Mouse (Mus musculus) frontal cortex, postnatal 14 days (tissue): ENCODE results near the gene Rfng.
"Not testable (repeated sequence)": the region's sequence is repeated elsewhere in the genome, so short reads cannot be mapped to it uniquely, and the experiment has no call there.

Experiments used
- DNase-seq, 2 experiments: peaks; one replicate each; pipeline ENCODE4 v3.0.0; 2022; ENCODE audit warnings: low spot score in 2 of 2

Rfng gene

DNA sequence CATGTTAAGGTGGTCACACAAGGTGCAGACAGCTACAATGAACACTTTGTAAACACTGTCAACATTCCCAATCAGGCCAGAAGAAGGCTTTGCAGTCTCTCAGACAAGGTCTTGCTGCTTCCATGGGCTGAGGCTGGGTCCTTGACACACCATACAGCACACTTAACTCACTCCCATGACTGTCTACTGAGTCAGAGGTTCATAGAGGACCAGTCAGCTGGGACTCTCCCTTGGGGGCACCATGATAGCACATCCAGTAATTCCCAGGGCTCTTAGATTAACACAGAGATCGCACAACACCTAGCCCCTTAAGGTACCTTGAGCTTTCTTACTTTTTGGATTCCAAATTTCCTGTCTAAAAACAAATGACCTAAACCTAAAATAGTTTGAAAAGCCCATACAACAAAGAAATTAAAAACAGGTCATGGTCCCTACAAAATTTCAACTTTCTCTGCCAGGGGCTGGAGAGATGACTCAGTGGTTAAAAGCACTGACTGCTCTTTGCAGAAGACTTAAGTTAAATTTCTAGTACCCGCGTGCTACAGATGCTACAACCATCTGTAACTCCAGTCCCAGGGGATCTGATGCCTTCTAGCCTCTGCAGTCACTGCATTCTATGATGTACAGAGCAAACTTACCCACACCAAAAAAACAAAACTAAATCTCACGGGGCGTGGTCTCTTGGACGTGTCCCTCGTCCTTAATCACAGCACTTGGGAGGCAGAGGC, 10.4 kb downstream of the Rfng start:
- no peak for DNase-seq

- no peak for DNase-seq
Measured at GRCm38 (mm10) chr11:120772749-120773148, 11.3 kb downstream of the Rfng start.

GRCm38 (mm10) chr11:120768206-120768605, 15.8 kb downstream of the Rfng start:
- no peak for DNase-seq

GRCm38 (mm10) chr11:120767023-120767422, 17.0 kb downstream of the Rfng start:
- not testable (repeated sequence) for DNase-seq

GRCm38 (mm10) chr11:120763121-120763999, 20.6 kb downstream of the Rfng start:
- not testable (repeated sequence) for DNase-seq

DNA sequence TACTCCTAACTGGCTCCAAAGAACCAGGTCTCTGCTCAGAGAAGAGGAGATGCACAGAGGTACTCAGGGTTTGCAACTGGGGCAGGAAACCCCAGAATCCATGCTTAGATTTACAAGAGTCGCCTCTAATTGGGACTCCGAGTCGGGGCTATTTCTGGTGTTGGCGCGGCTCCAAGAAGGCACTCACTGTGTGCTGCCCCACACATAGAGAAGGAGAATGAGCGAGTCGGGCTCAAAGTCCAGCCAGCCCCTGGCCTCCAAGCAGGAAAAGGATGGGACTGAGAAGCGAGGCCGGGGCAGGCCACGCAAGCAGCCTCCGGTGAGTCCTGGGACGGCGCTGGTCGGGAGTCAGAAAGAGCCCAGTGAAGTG, 21.4 kb downstream of the Rfng start, which contains the start of gene Hmga1b:
Hmga1b (plus strand) TSS at position 123 of the 370 bp plus-strand sequence.
- not testable (repeated sequence) for DNase-seq

DNA sequence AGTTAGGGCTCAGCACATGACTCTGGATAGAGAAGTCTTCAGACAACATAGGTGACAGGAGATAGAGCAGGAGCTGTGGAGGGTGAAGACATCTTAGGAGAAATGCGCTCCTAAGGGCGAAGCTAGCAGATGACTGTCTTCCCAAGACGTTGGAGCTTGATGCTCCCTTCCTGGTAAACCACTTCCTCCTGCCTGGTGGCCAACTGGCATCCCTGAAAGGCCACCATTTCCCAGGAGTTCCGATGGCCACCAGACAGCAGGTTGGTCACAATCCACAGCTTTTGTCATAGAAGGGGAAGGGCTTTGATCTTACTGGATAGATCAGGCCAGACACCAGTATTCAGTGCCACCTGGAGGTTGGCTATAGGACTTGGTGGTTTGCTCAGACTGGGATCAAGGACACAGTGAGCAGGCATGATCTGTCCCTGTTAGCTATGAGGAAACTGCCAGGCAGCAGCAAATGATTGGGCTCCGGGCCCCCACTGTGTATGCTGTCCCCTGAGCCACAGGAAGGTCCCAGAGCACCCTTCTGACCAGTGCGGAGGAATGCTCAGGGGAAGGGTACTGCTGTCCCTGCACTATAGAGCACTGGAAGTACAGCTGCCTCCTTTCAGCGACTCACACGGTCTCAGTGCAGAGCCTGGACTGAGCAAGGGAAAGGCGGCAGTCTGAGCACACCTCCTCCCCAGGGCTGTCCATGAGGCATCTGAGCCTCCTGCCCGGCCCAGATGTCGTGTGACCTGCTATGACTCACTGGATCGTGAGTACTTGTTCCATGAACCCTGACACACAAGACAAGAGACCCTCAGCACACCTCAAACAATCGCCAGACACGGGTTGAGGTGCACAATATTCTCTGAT, 22.0 kb downstream of the Rfng start:
- no peak for DNase-seq

- no peak for DNase-seq
Measured at GRCm38 (mm10) chr11:120760236-120760635, 23.8 kb downstream of the Rfng start.

DNA sequence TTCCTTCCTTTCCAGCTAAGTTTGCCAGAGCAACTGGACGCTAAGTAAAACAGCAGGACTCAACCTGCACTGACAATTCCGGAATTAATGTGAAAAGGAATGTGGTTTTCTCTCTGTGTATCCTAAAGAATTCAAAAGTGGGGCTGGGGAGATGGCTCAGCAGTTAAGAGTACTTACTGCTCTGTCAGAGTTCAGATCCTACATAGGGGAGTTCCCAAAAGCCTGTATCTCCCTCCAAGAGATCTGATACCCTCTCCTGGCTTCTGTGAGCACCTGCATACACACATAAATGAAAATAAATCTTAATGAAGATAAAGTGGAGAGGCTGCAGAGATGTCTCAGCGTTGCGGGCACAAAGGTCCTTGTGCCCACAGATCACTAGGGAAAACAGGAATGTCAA, 32.4 kb downstream of the Rfng start:
- no peak for DNase-seq

GRCm38 (mm10) chr11:120749430-120749829, 34.6 kb downstream of the Rfng start:
- DNase-seq, result no peak

DNA sequence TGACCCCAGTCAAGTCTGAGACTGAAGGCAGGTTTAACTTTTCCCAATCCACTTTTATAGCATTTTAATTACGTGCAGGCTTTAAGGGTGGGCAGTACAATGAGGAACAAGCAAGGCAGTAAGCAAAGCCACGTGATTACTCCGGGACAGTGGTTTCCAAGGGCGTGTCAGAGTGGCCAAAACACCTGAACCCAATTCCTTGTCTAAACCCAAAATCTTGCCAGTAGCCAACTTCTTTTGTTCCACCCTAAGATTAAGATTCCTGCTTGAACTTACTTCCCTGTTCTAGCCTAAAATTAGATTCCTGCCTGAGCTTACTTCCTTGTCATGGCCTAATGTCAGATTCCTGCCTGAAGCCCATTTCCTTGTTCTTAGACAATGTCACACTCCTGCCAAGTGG, 36.0 kb downstream of the Rfng start:
- DNase-seq, result no peak

DNA sequence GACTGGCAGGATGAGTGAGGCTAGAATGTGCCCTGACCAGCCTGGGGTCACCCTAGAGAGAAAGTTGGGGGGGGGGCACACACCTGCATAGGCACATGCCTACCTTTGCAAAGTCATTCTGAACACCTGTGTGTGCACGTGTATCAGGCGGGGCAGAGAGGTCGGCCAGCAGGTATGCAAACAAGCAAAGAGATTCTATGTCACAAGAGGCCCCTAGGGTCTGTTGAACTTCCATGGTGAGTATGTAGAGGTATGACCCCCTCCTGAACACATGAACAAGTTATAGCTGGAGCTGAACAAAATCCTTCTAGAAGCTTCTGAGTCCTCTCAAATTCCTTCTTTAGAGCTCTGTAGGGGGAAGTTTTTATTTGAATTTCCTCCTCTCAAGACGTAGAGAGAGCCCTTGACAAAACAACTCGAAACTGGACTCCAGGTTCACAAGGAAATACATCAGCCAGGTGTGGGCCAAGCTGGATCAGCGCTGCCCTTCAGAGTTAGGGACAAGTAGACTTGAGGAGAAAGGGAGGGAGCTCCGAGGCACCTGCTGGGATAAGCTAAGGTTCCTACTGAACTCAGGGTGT, 39.8 kb downstream of the Rfng start:
- DNase-seq, result no peak

DNA sequence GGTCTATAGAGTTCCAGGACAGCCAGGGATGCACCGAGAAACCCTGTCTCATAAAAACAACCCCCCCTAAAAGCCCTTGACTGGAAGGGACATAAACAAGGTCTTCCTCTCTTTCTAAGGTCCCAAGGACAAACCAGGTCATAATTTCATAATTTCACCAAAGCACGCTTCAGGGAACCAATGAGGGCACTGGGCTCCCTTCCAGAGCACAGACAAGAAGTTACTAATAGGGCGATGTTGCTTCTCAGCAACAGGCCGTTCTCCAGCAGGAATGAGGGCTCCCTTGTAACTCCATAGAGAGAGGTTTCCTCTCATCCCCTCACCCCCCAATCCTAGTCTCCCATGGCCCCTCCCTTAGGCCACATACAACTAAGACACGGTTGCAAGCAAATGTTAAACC, 43.0 kb downstream of the Rfng start:
- DNase-seq, result no peak

GRCm38 (mm10) chr11:120736424-120736823, 47.6 kb downstream of the Rfng start:
- DNase-seq, result no peak

- no peak for DNase-seq
Measured at GRCm38 (mm10) chr11:120733521-120733920, 50.5 kb downstream of the Rfng start.

DNA sequence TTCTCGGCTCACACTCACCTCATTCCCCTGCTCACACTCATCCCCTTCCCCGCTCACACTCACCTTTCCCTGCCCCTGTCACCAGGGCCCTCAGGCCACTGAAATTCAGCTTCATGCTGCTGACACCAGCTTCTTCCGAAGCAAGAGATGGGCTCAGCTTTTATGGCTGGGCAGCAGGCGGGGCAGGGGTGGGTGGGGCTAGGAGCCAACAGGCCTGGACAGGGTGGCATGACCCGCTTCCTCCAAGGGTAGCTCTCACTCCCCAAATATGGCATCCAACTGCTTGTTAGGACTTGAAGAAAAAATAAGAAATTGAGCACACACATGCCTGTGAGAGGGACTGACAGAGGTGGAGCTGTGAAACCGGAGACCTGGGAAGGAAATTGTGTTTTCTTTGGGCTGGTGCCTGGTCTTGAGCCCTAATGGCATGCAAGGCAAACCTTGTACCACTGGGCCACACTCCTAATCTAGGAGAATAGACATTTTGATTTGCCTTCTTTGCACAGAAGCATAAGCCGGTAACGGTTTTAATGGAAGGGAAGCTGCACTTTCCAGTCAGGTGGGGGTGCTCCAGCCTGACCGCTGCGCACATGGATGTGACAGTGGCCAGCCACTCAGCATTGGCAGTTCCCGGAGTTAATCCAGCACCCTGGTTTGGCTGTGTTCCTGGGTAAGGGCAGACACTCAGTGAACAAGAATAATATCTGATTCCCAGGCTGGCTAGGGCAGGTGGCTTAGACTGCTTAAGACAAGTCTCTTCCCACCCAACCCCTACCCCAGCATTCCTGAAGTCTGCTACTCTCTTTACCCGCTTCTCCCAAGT, 51.9 kb downstream of the Rfng start, which contains the start of gene Cbr2:
Cbr2 (minus strand) TSS at position 257 of the 823 bp plus-strand sequence.
- no peak for DNase-seq

DNA sequence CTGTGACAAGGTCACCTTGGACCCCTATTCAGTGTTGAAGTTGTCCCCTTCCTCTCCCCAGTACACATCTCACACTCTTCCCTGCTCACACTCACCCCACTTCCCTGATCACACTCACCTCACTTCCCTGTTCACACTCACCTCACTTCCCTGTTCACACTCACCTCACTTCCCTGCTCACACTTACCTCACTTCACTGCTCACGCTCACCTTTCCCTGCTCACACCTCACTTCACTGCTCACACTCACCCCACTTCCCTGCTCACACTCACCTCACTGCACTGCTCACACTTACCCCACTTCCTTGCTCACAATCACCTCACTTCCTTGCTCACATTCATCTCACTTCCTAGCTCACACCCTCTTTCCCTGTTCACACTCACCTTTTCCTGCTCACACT, 52.6 kb downstream of the Rfng start:
- no peak for DNase-seq
